ENCODE assay signal across 23 mouse cellular contexts in the genomic region with DNA sequence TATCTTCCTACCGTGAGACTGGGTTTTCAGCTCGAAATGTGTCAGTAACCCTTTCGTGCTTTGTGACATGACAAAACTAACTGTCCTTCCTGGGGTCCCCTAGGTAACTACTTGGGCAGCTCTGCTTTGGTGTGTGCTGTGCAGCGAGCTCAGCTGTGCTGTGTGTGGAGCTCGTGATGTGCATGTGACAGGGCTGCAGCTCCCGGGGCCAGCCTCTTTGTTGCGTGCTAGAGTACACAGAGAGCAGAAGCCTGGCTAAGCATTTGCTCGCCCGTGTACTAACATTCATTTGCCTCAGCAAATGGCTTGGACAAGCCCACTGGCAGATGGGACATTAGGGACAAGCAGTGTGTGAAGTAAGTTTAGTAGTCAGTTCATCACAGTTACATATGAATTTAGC.
"Had no signal": no experiment of that assay in that cellular context is flagged by ENCODE, and none has a peak within 500 bp of the region (broad histone marks: within the 10 kb centered on the region; RNA-seq: fewer than 3 reads in every experiment).

No protein-coding gene starts in this region.

- ATAC-seq: liver, embryonic 12.5 days had no signal

- H3K9ac ChIP-seq: kidney, embryonic 15.5 days; limb, embryonic 13.5 days; liver, embryonic 12.5 days; liver, embryonic 15.5 days; lung, embryonic 15.5 days had no signal

- H3K4me3 ChIP-seq: kidney, embryonic 15.5 days; layer of hippocampus, adult 2 months; limb, embryonic 10.5 days; limb, embryonic 13.5 days; liver, embryonic 12.5 days; liver, embryonic 15.5 days; lung, embryonic 15.5 days had no signal

- DNase-seq: kidney, adult 18-20 months; kidney, postnatal 10 days; layer of hippocampus, adult 9-11 months; liver; lung, adult 18-20 months; lung, postnatal 14 days; lung, postnatal 4 days; midbrain, embryonic 14.5 days; right cerebral cortex, adult 18-20 months; right cerebral cortex, postnatal 14 days; right cerebral cortex, postnatal 4 days; thymus, adult 2 months; thymus, postnatal 14 days; thymus, postnatal 4 days had no signal

- H3K27me3 ChIP-seq: kidney, embryonic 15.5 days; limb, embryonic 13.5 days; liver, embryonic 12.5 days; liver, embryonic 15.5 days; lung, embryonic 15.5 days had no signal

- H3K27ac ChIP-seq: kidney, embryonic 15.5 days; layer of hippocampus, adult 2 months; limb, embryonic 10.5 days; limb, embryonic 13.5 days; liver, embryonic 12.5 days; liver, embryonic 15.5 days; lung, embryonic 15.5 days; stomach, postnatal 0 days had no signal

- H3K4me2 ChIP-seq: kidney, embryonic 15.5 days; limb, embryonic 13.5 days; liver, embryonic 12.5 days; liver, embryonic 15.5 days; lung, embryonic 15.5 days; midbrain, embryonic 11.5 days had no signal

- H3K4me1 ChIP-seq: kidney, embryonic 15.5 days; limb, embryonic 10.5 days; limb, embryonic 13.5 days; liver, embryonic 15.5 days; lung, embryonic 15.5 days had no signal

- H3K9me3 ChIP-seq: kidney, embryonic 15.5 days; limb, embryonic 10.5 days; limb, embryonic 13.5 days; liver, embryonic 15.5 days; lung, embryonic 15.5 days had no signal
